Mouse (Mus musculus) neural tube, embryonic 11.5 days (tissue): Measurements from ENCODE around the gene Pomgnt1. TPM values are rescaled to one million over a fixed set of nuclear protein-coding genes. Genes with fewer than 3 reads are reported as not detected.

ENCODE experiments used
- ATAC-seq: fragments of 200-750 bp; cut with Nextera tagmentation; 2 replicates; pipeline ENCODE4 v1.8.0; 2017; ENCODE audit warnings: moderate number of reproducible peaks, mild to moderate bottlenecking, moderate TSS enrichment, moderate library complexity; ENCODE audit not compliant: insufficient read depth, low FRiP score, low TSS enrichment
- DNase-seq: peaks from one replicate; pipeline ENCODE4 v3.0.0-alpha.2; 2015; ENCODE audit warnings: low spot score
- H3K27ac ChIP-seq: fragments of 300-500 bp; sonication (generic); 2 replicates; pipeline ENCODE4 v1.5.1; 2014; ENCODE audit warnings: low read depth, mild to moderate bottlenecking, low read length
- H3K27me3 ChIP-seq: fragments of 300-500 bp; sonication (generic); 2 replicates; pipeline ENCODE4 v1.6.1; 2014; ENCODE audit warnings: mild to moderate bottlenecking, low read length, mixed read lengths; ENCODE audit not compliant: control insufficient read depth, insufficient read depth
- H3K36me3 ChIP-seq: fragments of 300-500 bp; sonication (generic); 2 replicates; pipeline ENCODE4 v1.6.1; 2014; ENCODE audit warnings: mild to moderate bottlenecking, low read length, moderate library complexity, mixed read lengths; ENCODE audit not compliant: control insufficient read depth, insufficient read depth
- H3K4me1 ChIP-seq: fragments of 300-500 bp; sonication (generic); 2 replicates; pipeline ENCODE4 v1.6.1; 2014; ENCODE audit warnings: low read length, mixed read lengths; ENCODE audit not compliant: control insufficient read depth, insufficient read depth
- H3K4me2 ChIP-seq: fragments of 300-500 bp; sonication (generic); 2 replicates; pipeline ENCODE4 v1.6.1; 2014; ENCODE audit warnings: low read depth, mild to moderate bottlenecking, moderate library complexity
- H3K4me3 ChIP-seq: fragments of 300-500 bp; sonication (generic); 2 replicates; pipeline ENCODE4 v1.5.1; 2014; ENCODE audit warnings: low read depth, low read length
- H3K9ac ChIP-seq: fragments of 300-500 bp; sonication (generic); 2 replicates; pipeline ENCODE4 v1.6.1; 2014; ENCODE audit warnings: mild to moderate bottlenecking, low read length
- H3K9me3 ChIP-seq: fragments of 300-500 bp; sonication (generic); 2 replicates; pipeline ENCODE4 v1.6.1; 2016; ENCODE audit warnings: low read length; ENCODE audit not compliant: control insufficient read depth
- WGBS: fragments of 180-500 bp; shearing (Covaris S2); extraction: QIAGEN DNeasy Blood & Tissue Kit; methylation state at CpG from one replicate; pipeline ENCODE4 v1.1.7; 2014; 5-methylcytosine and 5-hydroxymethylcytosine counted together
- polyA plus RNA-seq: library from polyadenylated mRNA; unstranded; fragments of >200 nt; fragmentation: Nextera tagmentation; extraction: Ambion mirVana; gene quantifications from 2 replicates; pipeline ENCODE4 v1.2.1, GENCODE M21; 2014

Gene Pomgnt1
- polyA plus RNA-seq, 1 experiment from 2014 or later: 51.1 TPM

GRCm38 (mm10) chr4:116127956-116128355 is 4.3 kb downstream of the Pomgnt1 start:
- H3K4me3 ChIP-seq: no peak overlapping the region
- 72% methylated on average over 6 of the region's 6 CpGs for WGBS
- no peaks in the 10 kb centered on the region for H3K27me3 ChIP-seq
- no peak overlapping the region for H3K27ac ChIP-seq
- peaks cover 2% of the 10 kb centered on the region for H3K4me1 ChIP-seq
- ATAC-seq: no peak
- DNase-seq: no peak
- no peak overlapping the region for H3K4me2 ChIP-seq
- H3K36me3 ChIP-seq: no peaks in the 10 kb centered on the region
- peak overlapping the region; percentile 32 for H3K9ac ChIP-seq
- H3K9me3 ChIP-seq: no peaks in the 10 kb centered on the region

- Histone ChIP-seq H3K4me3 (no peak overlapping the region), H3K9ac (no peak overlapping the region), H3K27ac (no peak overlapping the region), H3K36me3 (no peaks in the 10 kb centered on the region), H3K4me1 (no peaks in the 10 kb centered on the region), H3K4me2 (no peak overlapping the region), H3K9me3 (no peaks in the 10 kb centered on the region), H3K27me3 (no peaks in the 10 kb centered on the region)
- DNase-seq: no peak
- ATAC-seq: no peak
- WGBS: 87% methylated on average over 4 of the region's 4 CpGs
Measured at GRCm38 (mm10) chr4:116133126-116133525, 9.5 kb downstream of the Pomgnt1 start.

DNA sequence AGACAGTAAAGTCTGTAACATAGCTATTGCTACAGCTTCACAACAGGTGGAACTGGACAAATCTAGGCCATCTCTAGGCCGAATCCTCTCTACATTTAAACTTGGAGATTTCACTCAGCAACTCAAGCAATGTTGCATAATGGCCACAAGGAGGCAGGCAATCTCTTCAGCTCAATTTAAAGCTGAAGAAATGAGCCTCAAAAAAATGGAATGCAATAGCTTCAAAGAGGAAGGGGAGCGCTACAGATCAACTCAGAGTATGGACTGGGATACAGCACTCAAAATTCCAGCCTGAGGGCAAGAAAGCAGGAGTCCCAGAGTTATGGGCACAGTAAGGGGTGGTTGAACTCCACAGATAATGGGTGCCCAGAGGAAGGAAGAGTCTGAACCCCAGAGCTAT is 11.3 kb downstream of the Pomgnt1 start:
- 39% methylated on average over 2 of the region's 2 CpGs for whole genome bisulfite sequencing
- no peak overlapping the region for H3K27ac ChIP-seq
- ATAC-seq (no peak), DNase-seq (no peak)
- H3K4me1 ChIP-seq: no peaks in the 10 kb centered on the region
- no peak overlapping the region for H3K4me3 ChIP-seq
- H3K27me3 ChIP-seq: no peaks in the 10 kb centered on the region
- H3K36me3 ChIP-seq: no peaks in the 10 kb centered on the region
- no peaks in the 10 kb centered on the region for H3K9me3 ChIP-seq
- H3K9ac ChIP-seq: no peak overlapping the region
- no peak overlapping the region for H3K4me2 ChIP-seq

- Histone ChIP-seq H3K36me3 (no peaks in the 10 kb centered on the region), H3K4me3 (no peak overlapping the region), H3K27me3 (no peaks in the 10 kb centered on the region), H3K4me2 (no peak overlapping the region), H3K4me1 (no peaks in the 10 kb centered on the region), H3K9me3 (no peaks in the 10 kb centered on the region), H3K27ac (no peak overlapping the region), H3K9ac (no peak overlapping the region)
- no peak for ATAC-seq
- no peak for DNase-seq
- WGBS: 58% methylated on average over 13 of the region's 13 CpGs
Measured at GRCm38 (mm10) chr4:116137421-116137996, 13.9 kb downstream of the Pomgnt1 start.

DNA sequence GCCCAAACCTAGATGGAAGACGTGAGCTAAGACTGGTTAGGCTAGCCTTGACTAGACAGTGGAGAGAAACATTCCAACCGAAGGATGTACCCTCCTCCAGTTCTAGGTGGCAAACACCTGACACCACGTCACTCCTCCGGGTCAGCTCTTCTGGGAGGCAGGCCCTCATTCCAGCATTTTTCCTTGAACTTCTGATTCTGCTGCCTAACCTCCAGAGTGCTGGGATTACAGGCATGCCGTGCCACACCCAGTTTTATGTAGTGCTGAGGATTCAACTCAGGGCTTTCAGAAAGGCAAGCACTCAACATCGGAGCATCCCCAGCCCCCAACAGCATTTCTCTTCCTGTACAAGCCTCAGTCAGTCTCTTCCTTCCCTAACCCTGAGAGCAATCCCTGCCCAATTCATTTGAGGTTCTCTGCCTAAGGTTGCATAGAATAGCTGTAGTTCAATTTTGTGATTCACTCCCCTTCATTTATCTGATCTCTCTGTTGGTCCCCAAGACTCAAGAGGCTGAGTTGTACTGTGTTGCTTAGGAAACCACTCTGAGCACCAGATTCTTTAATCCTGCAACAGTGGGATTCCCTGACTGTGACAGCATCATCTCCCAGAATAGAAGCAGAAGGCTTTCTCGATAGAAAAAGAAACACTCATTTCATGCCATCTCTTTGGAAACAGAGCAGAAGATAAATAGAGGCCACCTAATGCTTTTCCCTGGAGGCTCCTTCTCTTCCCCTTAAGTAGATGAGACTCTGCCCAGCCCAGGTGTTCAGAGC is 17.3 kb downstream of the Pomgnt1 start:
- Histone ChIP-seq H3K27me3 (no peaks in the 10 kb centered on the region), H3K4me1 (peaks cover 4% of the 10 kb centered on the region; the same call in 1 of the 2 replicates), H3K4me2 (no peak overlapping the region), H3K4me3 (no peak overlapping the region), H3K27ac (no peak overlapping the region), H3K36me3 (no peaks in the 10 kb centered on the region), H3K9me3 (no peaks in the 10 kb centered on the region), H3K9ac (no peak overlapping the region)
- ATAC-seq (no peak), DNase-seq (no peak)
- WGBS: 82% methylated on average over 7 of the region's 7 CpGs

- H3K27ac ChIP-seq: no peak overlapping the region
- WGBS: 78% methylated on average over 1 of the region's 1 CpGs
- H3K4me3 ChIP-seq: no peak overlapping the region
- H3K4me2 ChIP-seq: no peak overlapping the region
- ATAC-seq (no peak), DNase-seq (no peak)
- no peak overlapping the region for H3K9ac ChIP-seq
- H3K27me3 ChIP-seq: no peaks in the 10 kb centered on the region
- H3K36me3 ChIP-seq: no peaks in the 10 kb centered on the region
- H3K9me3 ChIP-seq: no peaks in the 10 kb centered on the region
- peaks cover 4% of the 10 kb centered on the region; the same call in 1 of the 2 replicates for H3K4me1 ChIP-seq
Measured at GRCm38 (mm10) chr4:116141736-116142135, 18.1 kb downstream of the Pomgnt1 start.

DNA sequence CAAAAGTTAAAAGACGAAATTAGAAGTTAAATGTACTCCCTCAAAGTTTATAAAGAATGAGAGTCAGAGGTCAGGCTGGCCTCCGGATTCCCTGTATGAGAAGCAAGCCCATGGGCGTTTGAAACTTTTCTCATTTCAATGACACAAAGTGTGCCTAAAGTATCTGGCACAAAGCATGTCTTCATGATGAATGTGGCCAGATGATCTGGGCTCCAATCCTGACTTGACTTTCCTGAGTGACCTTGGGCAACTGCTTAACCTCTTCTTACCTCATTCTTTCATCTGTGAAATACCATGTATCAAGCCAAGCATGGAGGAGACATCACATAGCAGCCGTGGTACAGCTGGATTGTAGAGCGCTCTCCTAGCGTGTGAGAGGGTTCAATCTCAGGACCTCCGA is 18.6 kb downstream of the Pomgnt1 start:
- DNase-seq: no peak
- no peak for ATAC-seq

GRCm38 (mm10) chr4:116143317-116143811 is 19.7 kb downstream of the Pomgnt1 start:
- Histone ChIP-seq H3K4me3 (peak overlapping the region; percentile 60; the same call in 1 of the 2 replicates), H3K27me3 (no peaks in the 10 kb centered on the region), H3K4me2 (peak overlapping the region; percentile 95), H3K36me3 (no peaks in the 10 kb centered on the region), H3K9ac (no peak overlapping the region), H3K27ac (no peak overlapping the region), H3K9me3 (no peaks in the 10 kb centered on the region), H3K4me1 (peaks cover 4% of the 10 kb centered on the region; the same call in 1 of the 2 replicates)
- no peak for DNase-seq
- WGBS: 9% methylated on average over 7 of the region's 7 CpGs
- no peak for ATAC-seq

More for the DNA sequence above, 18.6 kb downstream of the Pomgnt1 start:
- Histone ChIP-seq H3K4me3 (no peak overlapping the region), H3K4me1 (peaks cover 4% of the 10 kb centered on the region; the same call in 1 of the 2 replicates), H3K27me3 (no peaks in the 10 kb centered on the region), H3K9me3 (no peaks in the 10 kb centered on the region), H3K9ac (no peak overlapping the region), H3K36me3 (no peaks in the 10 kb centered on the region), H3K27ac (no peak overlapping the region), H3K4me2 (no peak overlapping the region)
- whole genome bisulfite sequencing: 79% methylated on average over 7 of the region's 7 CpGs
